Mouse (Mus musculus): ENCODE results near the gene Snd1. TPM values are rescaled to one million over a fixed set of nuclear protein-coding genes. Genes with fewer than 3 reads are reported as not detected.

Gene Snd1
- polyA plus RNA-seq, 1 experiment from 2014 or later, result 139 TPM

GRCm38 (mm10) chr6:28491198-28491597 lies 16.3 kb downstream of the Snd1 start:
- DNase-seq (ENCODE audit: low spot score) (no peak), ATAC-seq (replicated peaks; ENCODE audit: low FRiP score, low TSS enrichment, low read depth) (no peak)
- Histone ChIP-seq H3K27me3 (replicated peaks; ENCODE audit: control insufficient read depth, insufficient read depth, low read length) (no peaks in the 10 kb centered on the region), H3K4me3 (ENCODE audit: low read depth, low read length) (no peak overlapping the region), H3K36me3 (ENCODE audit: control insufficient read depth, insufficient read depth, low read length) (peaks cover 26% of the 10 kb centered on the region), H3K27ac (ENCODE audit: low read depth) (no peak overlapping the region), H3K9ac (ENCODE audit: low read length) (no peak overlapping the region), H3K4me2 (ENCODE audit: low read length) (no peak overlapping the region), H3K9me3 (ENCODE audit: control insufficient read depth, low read length) (no peaks in the 10 kb centered on the region), H3K4me1 (replicated peaks; ENCODE audit: control insufficient read depth, insufficient read depth, low read length) (no peaks in the 10 kb centered on the region; the same call in 1 of the 2 replicates)

- Histone ChIP-seq H3K36me3 (ENCODE audit: control insufficient read depth, insufficient read depth, low read length) (peaks cover 12% of the 10 kb centered on the region; the same call in 1 of the 2 replicates), H3K4me1 (replicated peaks; ENCODE audit: control insufficient read depth, insufficient read depth, low read length) (no peaks in the 10 kb centered on the region), H3K4me3 (ENCODE audit: low read depth, low read length) (no peak overlapping the region), H3K9me3 (ENCODE audit: control insufficient read depth, low read length) (no peaks in the 10 kb centered on the region), H3K9ac (ENCODE audit: low read length) (no peak overlapping the region), H3K27me3 (replicated peaks; ENCODE audit: control insufficient read depth, insufficient read depth, low read length) (no peaks in the 10 kb centered on the region), H3K27ac (ENCODE audit: low read depth) (no peak overlapping the region), H3K4me2 (ENCODE audit: low read length) (no peak overlapping the region)
- WGBS, result 63% methylated on average over 5 of the region's 5 CpGs
- no peak for DNase-seq (ENCODE audit: low spot score)
- no peak for ATAC-seq (replicated peaks; ENCODE audit: low FRiP score, low TSS enrichment, low read depth)
Measured at GRCm38 (mm10) chr6:28497837-28498236, 22.9 kb downstream of the Snd1 start.

- 84% methylated on average over 7 of the region's 7 CpGs for WGBS
Measured at GRCm38 (mm10) chr6:28502576-28502975, 27.6 kb downstream of the Snd1 start.

GRCm38 (mm10) chr6:28503148-28503547 lies 28.2 kb downstream of the Snd1 start:
- H3K4me1 ChIP-seq (replicated peaks; ENCODE audit: control insufficient read depth, insufficient read depth, low read length), result no peaks in the 10 kb centered on the region
- H3K36me3 ChIP-seq (ENCODE audit: control insufficient read depth, insufficient read depth, low read length), result 0 out of 2 replicates have a peak, but pooled peaks cover 4% of the 10 kb centered on the region
- no peaks in the 10 kb centered on the region for H3K9me3 ChIP-seq (ENCODE audit: control insufficient read depth, low read length)
- no peaks in the 10 kb centered on the region for H3K27me3 ChIP-seq (replicated peaks; ENCODE audit: control insufficient read depth, insufficient read depth, low read length)
- no peak overlapping the region for H3K27ac ChIP-seq (ENCODE audit: low read depth)
- WGBS, result 95% methylated on average over 4 of the region's 4 CpGs
- H3K9ac ChIP-seq (ENCODE audit: low read length), result no peak overlapping the region
- H3K4me2 ChIP-seq (ENCODE audit: low read length), result no peak overlapping the region
- DNase-seq (ENCODE audit: low spot score) (no peak), ATAC-seq (replicated peaks; ENCODE audit: low FRiP score, low TSS enrichment, low read depth) (no peak)
- no peak overlapping the region for H3K4me3 ChIP-seq (ENCODE audit: low read depth, low read length)

More at GRCm38 (mm10) chr6:28502576-28502975, 27.6 kb downstream of the Snd1 start:
- Histone ChIP-seq H3K4me1 (replicated peaks; ENCODE audit: control insufficient read depth, insufficient read depth, low read length) (no peaks in the 10 kb centered on the region), H3K9me3 (ENCODE audit: control insufficient read depth, low read length) (no peaks in the 10 kb centered on the region), H3K4me2 (ENCODE audit: low read length) (no peak overlapping the region), H3K27me3 (replicated peaks; ENCODE audit: control insufficient read depth, insufficient read depth, low read length) (no peaks in the 10 kb centered on the region), H3K36me3 (ENCODE audit: control insufficient read depth, insufficient read depth, low read length) (0 out of 2 replicates have a peak, but pooled peaks cover 4% of the 10 kb centered on the region), H3K4me3 (ENCODE audit: low read depth, low read length) (no peak overlapping the region), H3K27ac (ENCODE audit: low read depth) (no peak overlapping the region), H3K9ac (ENCODE audit: low read length) (no peak overlapping the region)
- DNase-seq (ENCODE audit: low spot score) (no peak), ATAC-seq (replicated peaks; ENCODE audit: low FRiP score, low TSS enrichment, low read depth) (no peak)

DNA sequence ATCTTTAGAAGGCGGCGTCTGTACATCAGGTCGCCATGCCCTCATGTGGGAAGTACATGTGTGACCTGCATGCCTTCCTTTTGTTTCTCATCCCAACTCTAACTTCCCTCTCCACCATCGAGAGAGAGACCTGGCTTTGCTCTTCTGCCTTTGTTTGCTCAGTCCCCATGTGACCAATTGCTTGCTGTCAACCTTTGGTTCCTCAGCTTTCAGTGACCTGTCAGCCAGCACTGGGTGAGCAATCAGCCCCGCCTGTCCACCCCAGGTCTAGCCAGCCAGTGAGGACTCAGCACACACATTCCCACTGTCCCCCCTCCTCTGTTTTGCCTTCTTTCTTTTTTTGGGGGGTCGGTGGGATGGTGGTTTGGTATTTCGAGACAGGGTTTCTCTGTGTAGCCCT lies 29.7 kb downstream of the Snd1 start:
- Histone ChIP-seq H3K36me3 (ENCODE audit: control insufficient read depth, insufficient read depth, low read length) (no peaks in the 10 kb centered on the region), H3K9me3 (ENCODE audit: control insufficient read depth, low read length) (no peaks in the 10 kb centered on the region), H3K27me3 (replicated peaks; ENCODE audit: control insufficient read depth, insufficient read depth, low read length) (no peaks in the 10 kb centered on the region), H3K4me1 (replicated peaks; ENCODE audit: control insufficient read depth, insufficient read depth, low read length) (no peaks in the 10 kb centered on the region), H3K9ac (ENCODE audit: low read length) (no peak overlapping the region), H3K4me2 (ENCODE audit: low read length) (no peak overlapping the region), H3K4me3 (ENCODE audit: low read depth, low read length) (no peak overlapping the region), H3K27ac (ENCODE audit: low read depth) (no peak overlapping the region)
- ATAC-seq (replicated peaks; ENCODE audit: low FRiP score, low TSS enrichment, low read depth), result 0 out of 2 replicates have a peak, but pooled peaks have one; percentile 23
- WGBS, result 82% methylated on average over 7 of the region's 7 CpGs
- peak; percentile 50 for DNase-seq (ENCODE audit: low spot score)

DNA sequence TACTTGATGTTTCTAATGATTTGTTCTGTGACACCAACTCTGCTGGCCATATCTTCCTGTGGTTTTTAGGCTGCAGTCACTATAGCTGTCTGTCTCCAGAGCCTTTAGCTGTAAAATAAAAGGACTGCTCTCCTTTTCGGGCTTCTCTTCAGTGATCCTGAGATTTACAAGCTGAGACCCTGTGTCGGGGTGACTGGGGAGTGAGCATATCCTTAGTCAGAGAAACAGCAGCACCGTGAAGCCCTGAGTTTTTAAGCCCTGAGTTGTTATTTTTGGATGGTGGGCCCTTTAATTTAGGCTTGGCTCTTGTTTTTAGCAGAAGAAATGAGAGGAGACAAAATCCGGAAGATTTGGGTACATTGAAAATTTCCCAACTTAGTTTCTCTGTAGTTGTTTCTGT lies 32.8 kb downstream of the Snd1 start:
- H3K9ac ChIP-seq (ENCODE audit: low read length), result no peak overlapping the region
- H3K4me2 ChIP-seq (ENCODE audit: low read length), result no peak overlapping the region
- H3K27me3 ChIP-seq (replicated peaks; ENCODE audit: control insufficient read depth, insufficient read depth, low read length), result no peaks in the 10 kb centered on the region
- DNase-seq (ENCODE audit: low spot score) (no peak), ATAC-seq (replicated peaks; ENCODE audit: low FRiP score, low TSS enrichment, low read depth) (no peak)
- 69% methylated on average over 4 of the region's 4 CpGs for WGBS
- peaks cover 2% of the 10 kb centered on the region; the same call in 1 of the 2 replicates for H3K36me3 ChIP-seq (ENCODE audit: control insufficient read depth, insufficient read depth, low read length)
- no peak overlapping the region for H3K27ac ChIP-seq (ENCODE audit: low read depth)
- no peak overlapping the region for H3K4me3 ChIP-seq (ENCODE audit: low read depth, low read length)
- no peaks in the 10 kb centered on the region for H3K4me1 ChIP-seq (replicated peaks; ENCODE audit: control insufficient read depth, insufficient read depth, low read length)
- H3K9me3 ChIP-seq (ENCODE audit: control insufficient read depth, low read length), result no peaks in the 10 kb centered on the region

DNA sequence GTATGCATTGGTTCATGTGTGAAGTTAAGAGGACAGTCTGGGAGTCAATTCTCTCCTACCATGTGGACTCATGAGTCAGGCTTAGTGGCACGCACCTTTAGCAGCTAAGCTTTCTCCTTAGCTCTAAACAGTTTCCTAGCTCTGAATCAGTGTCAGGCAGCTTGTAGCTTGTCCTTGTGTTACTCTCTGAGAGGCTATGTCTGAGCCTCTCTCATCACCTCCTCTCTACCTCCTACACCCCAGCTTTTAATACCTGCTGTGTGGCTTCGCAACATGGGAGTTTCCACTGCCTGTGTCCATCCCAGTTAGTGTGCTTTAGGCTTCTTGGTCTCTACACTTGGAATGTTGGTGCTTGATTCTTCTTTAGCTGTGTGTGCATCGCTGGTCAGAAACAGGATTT lies 39.3 kb downstream of the Snd1 start:
- no peak overlapping the region for H3K27ac ChIP-seq (ENCODE audit: low read depth)
- 94% methylated on average over 3 of the region's 3 CpGs for WGBS
- peaks cover 52% of the 10 kb centered on the region for H3K36me3 ChIP-seq (ENCODE audit: control insufficient read depth, insufficient read depth, low read length)
- no peaks in the 10 kb centered on the region for H3K9me3 ChIP-seq (ENCODE audit: control insufficient read depth, low read length)
- no peak overlapping the region for H3K9ac ChIP-seq (ENCODE audit: low read length)
- H3K4me1 ChIP-seq (replicated peaks; ENCODE audit: control insufficient read depth, insufficient read depth, low read length), result no peaks in the 10 kb centered on the region
- ATAC-seq (replicated peaks; ENCODE audit: low FRiP score, low TSS enrichment, low read depth), result no peak
- no peak for DNase-seq (ENCODE audit: low spot score)
- H3K4me2 ChIP-seq (ENCODE audit: low read length), result no peak overlapping the region
- H3K27me3 ChIP-seq (replicated peaks; ENCODE audit: control insufficient read depth, insufficient read depth, low read length), result no peaks in the 10 kb centered on the region
- H3K4me3 ChIP-seq (ENCODE audit: low read depth, low read length), result no peak overlapping the region

- H3K27ac ChIP-seq (ENCODE audit: low read depth), result no peak overlapping the region
- H3K4me2 ChIP-seq (ENCODE audit: low read length), result no peak overlapping the region
- peaks cover 53% of the 10 kb centered on the region for H3K36me3 ChIP-seq (ENCODE audit: control insufficient read depth, insufficient read depth, low read length)
- WGBS, result 98% methylated on average over 4 of the region's 4 CpGs
- no peak for DNase-seq (ENCODE audit: low spot score)
- no peak overlapping the region for H3K9ac ChIP-seq (ENCODE audit: low read length)
- no peaks in the 10 kb centered on the region for H3K4me1 ChIP-seq (replicated peaks; ENCODE audit: control insufficient read depth, insufficient read depth, low read length)
- no peaks in the 10 kb centered on the region for H3K9me3 ChIP-seq (ENCODE audit: control insufficient read depth, low read length)
- no peaks in the 10 kb centered on the region for H3K27me3 ChIP-seq (replicated peaks; ENCODE audit: control insufficient read depth, insufficient read depth, low read length)
- ATAC-seq (replicated peaks; ENCODE audit: low FRiP score, low TSS enrichment, low read depth), result no peak
- H3K4me3 ChIP-seq (ENCODE audit: low read depth, low read length), result no peak overlapping the region
Measured at GRCm38 (mm10) chr6:28514830-28515350, 40.0 kb downstream of the Snd1 start.

DNA sequence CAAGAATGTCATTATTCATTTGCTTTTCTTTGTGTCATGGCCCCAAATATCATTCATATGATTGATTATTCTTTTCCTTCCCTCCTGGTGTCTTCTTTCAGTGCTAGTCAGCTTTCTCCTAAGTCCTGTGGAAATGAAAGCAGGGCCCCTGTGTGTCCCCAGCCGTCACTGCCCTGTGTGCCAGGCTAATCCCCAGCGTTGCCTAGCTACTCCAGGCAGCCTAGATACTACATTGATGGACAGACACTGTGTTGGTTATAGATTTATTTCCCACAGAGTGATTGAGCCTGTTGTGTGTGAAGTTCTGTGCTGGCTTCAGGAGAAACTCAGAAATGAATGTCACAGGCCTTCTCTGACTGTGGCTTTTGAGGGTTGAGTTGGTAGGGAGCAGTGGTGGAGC lies 41.7 kb downstream of the Snd1 start:
- H3K4me1 ChIP-seq (replicated peaks; ENCODE audit: control insufficient read depth, insufficient read depth, low read length), result no peaks in the 10 kb centered on the region
- H3K27me3 ChIP-seq (replicated peaks; ENCODE audit: control insufficient read depth, insufficient read depth, low read length), result no peaks in the 10 kb centered on the region
- no peak overlapping the region for H3K4me2 ChIP-seq (ENCODE audit: low read length)
- H3K36me3 ChIP-seq (ENCODE audit: control insufficient read depth, insufficient read depth, low read length), result peaks cover 70% of the 10 kb centered on the region
- ATAC-seq (replicated peaks; ENCODE audit: low FRiP score, low TSS enrichment, low read depth), result no peak
- DNase-seq (ENCODE audit: low spot score), result no peak
- no peak overlapping the region for H3K4me3 ChIP-seq (ENCODE audit: low read depth, low read length)
- 75% methylated on average over 2 of the region's 2 CpGs for WGBS
- H3K9ac ChIP-seq (ENCODE audit: low read length), result no peak overlapping the region
- no peak overlapping the region for H3K27ac ChIP-seq (ENCODE audit: low read depth)
- H3K9me3 ChIP-seq (ENCODE audit: control insufficient read depth, low read length), result no peaks in the 10 kb centered on the region
